Mouse (Mus musculus): ENCODE results near the gene Ankrd33b. TPM values are rescaled to one million over a fixed set of nuclear protein-coding genes. Genes with fewer than 3 reads are reported as not detected.

Gene Ankrd33b
- polyA plus RNA-seq, 2 experiments: 0.52 to 0.59 TPM

DNA sequence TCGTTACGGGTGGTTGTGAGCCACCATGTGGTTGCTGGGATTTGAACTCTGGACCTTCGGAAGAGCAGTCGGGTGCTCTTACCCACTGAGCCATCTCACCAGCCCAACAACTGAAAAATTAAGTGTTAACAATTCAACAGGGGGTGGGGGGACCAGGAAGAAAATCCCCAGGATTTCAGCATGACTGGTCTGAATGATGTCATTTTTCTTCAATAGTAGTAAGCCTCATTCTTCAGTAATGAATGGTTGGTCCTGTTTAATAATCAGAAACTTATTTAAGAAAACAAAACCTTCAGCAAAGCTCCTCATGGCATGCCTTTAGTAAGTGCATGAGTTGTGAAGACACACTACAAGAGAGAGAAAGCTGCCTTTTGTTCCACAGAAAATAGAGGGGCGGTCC lies 32.7 kb downstream of the Ankrd33b start:
- WGBS: 94% methylated on average over 5 of the region's 5 CpGs
- Histone ChIP-seq H3K4me1 (ENCODE audit: control insufficient read depth, insufficient read depth, low read length) (no peaks in the 10 kb centered on the region), H3K4me3 (replicated peaks; ENCODE audit: low read length) (no peak overlapping the region), H3K9ac (ENCODE audit: low read depth, low read length, severe bottlenecking) (no peak overlapping the region), H3K9me3 (ENCODE audit: control insufficient read depth, low read length) (no peaks in the 10 kb centered on the region), H3K4me2 (replicated peaks; ENCODE audit: low read depth, low read length, severe bottlenecking) (no peak overlapping the region), H3K36me3 (ENCODE audit: control insufficient read depth, insufficient read depth, low read length) (no peaks in the 10 kb centered on the region), H3K27ac (replicated peaks; ENCODE audit: low read depth, low read length) (no peak overlapping the region), H3K27me3 (ENCODE audit: control insufficient read depth, insufficient read depth, low read length) (no peaks in the 10 kb centered on the region)
- no peak for TF ChIP-seq POLR2A (IDR thresholded peaks at IDR 0.05; ENCODE audit: borderline replicate concordance, extremely low read depth, insufficient read depth, insufficient read length)
- no peak for DNase-seq (ENCODE audit: low spot score)
- ATAC-seq (ENCODE audit: low FRiP score, low read depth): no peak

DNA sequence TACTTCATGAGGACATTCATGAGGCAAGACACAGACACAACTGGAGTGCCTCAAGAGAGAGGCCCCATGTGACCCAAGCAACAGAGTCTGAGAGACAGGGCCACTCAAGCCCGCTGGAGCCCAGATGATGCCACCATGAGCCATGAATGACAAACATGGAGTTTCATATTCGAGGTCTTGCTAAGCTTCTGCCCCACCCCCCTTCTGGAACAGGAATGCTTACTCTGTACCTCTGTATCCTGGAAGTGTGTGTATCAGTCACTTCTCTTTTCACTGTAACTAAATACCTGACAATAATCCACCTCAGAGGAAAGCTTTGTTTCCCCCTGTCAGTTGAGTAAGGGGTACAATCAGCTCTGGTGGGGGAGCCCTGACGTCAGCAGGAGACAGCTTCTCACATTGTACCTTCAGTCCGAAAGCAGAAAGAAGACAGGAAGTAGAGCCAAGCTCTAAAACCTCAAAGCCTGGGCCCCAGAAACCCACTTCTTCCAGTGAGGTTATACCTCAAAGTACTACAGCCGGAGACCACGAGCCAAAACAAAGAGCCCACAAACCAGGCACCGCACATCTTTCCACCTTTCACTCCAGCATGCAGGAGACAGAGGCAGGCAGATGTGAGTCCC lies 34.9 kb downstream of the Ankrd33b start:
- ATAC-seq (ENCODE audit: low FRiP score, low read depth): no peak
- H3K27ac ChIP-seq (replicated peaks; ENCODE audit: low read depth, low read length): no peak overlapping the region
- no peak for DNase-seq (ENCODE audit: low spot score)
- WGBS: 86% methylated on average over 7 of the region's 7 CpGs
- no peaks in the 10 kb centered on the region for H3K27me3 ChIP-seq (ENCODE audit: control insufficient read depth, insufficient read depth, low read length)
- no peak overlapping the region for H3K4me3 ChIP-seq (replicated peaks; ENCODE audit: low read length)
- no peak overlapping the region for H3K4me2 ChIP-seq (replicated peaks; ENCODE audit: low read depth, low read length, severe bottlenecking)
- no peaks in the 10 kb centered on the region for H3K36me3 ChIP-seq (ENCODE audit: control insufficient read depth, insufficient read depth, low read length)
- TF ChIP-seq POLR2A (IDR thresholded peaks at IDR 0.05; ENCODE audit: borderline replicate concordance, extremely low read depth, insufficient read depth, insufficient read length): no peak
- no peak overlapping the region for H3K9ac ChIP-seq (ENCODE audit: low read depth, low read length, severe bottlenecking)
- no peaks in the 10 kb centered on the region for H3K4me1 ChIP-seq (ENCODE audit: control insufficient read depth, insufficient read depth, low read length)
- no peaks in the 10 kb centered on the region for H3K9me3 ChIP-seq (ENCODE audit: control insufficient read depth, low read length)

DNA sequence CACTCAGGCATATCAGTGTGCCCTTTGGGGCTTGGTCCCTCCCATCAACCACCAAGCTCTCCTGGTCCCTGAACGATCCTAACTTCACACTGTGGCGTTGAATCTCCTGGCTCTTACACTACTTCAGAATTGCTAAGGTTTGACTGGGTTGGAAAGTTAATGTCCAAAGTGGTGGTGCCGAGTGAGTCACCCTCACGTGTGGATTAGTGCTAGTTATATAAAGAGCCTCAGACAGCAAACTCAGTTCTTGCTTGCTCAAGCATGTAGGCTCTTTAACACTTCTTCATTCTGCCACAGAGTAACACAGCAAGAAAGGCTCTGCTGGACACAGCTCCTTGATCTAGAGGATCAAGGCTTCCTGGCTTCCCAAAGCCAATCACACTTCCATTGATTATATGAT lies 35.8 kb downstream of the Ankrd33b start:
- DNase-seq (ENCODE audit: low spot score): no peak
- H3K4me2 ChIP-seq (replicated peaks; ENCODE audit: low read depth, low read length, severe bottlenecking): no peak overlapping the region
- no peak for ATAC-seq (ENCODE audit: low FRiP score, low read depth)
- H3K9me3 ChIP-seq (ENCODE audit: control insufficient read depth, low read length): no peaks in the 10 kb centered on the region
- no peak overlapping the region for H3K4me3 ChIP-seq (replicated peaks; ENCODE audit: low read length)
- no peak for TF ChIP-seq POLR2A (IDR thresholded peaks at IDR 0.05; ENCODE audit: borderline replicate concordance, extremely low read depth, insufficient read depth, insufficient read length)
- H3K9ac ChIP-seq (ENCODE audit: low read depth, low read length, severe bottlenecking): no peak overlapping the region
- H3K27me3 ChIP-seq (ENCODE audit: control insufficient read depth, insufficient read depth, low read length): no peaks in the 10 kb centered on the region
- no peak overlapping the region for H3K27ac ChIP-seq (replicated peaks; ENCODE audit: low read depth, low read length)
- H3K4me1 ChIP-seq (ENCODE audit: control insufficient read depth, insufficient read depth, low read length): no peaks in the 10 kb centered on the region
- 71% methylated on average over 4 of the region's 4 CpGs for WGBS
- H3K36me3 ChIP-seq (ENCODE audit: control insufficient read depth, insufficient read depth, low read length): no peaks in the 10 kb centered on the region

DNA sequence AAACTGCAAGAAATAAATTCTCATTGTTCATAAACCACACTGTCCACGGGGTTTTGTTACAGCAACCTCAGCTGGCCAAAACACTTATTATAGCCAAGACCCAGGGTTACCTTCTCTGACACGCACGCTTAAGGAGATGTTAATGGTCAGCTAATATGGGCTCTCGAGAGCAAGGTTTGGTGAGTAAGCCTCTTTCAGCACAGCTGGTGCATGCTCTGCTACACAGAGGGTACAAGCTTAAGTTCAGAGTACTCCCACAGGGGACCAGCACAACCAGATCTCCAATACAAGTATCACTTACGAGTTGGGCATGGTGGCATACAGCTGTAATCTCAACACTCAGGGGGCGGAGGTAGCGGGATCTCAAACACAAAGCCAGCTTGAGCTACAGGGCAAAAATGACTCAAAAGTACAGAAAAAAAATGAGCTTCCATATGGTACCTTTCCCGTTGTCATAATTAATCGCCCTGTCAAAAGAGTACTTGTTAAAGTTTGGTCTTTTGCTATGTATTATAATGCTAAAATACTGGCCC lies 39.4 kb downstream of the Ankrd33b start:
- TF ChIP-seq POLR2A (IDR thresholded peaks at IDR 0.05; ENCODE audit: borderline replicate concordance, extremely low read depth, insufficient read depth, insufficient read length): no peak
- ATAC-seq (ENCODE audit: low FRiP score, low read depth) (no peak), DNase-seq (ENCODE audit: low spot score) (no peak)
- Histone ChIP-seq H3K9ac (ENCODE audit: low read depth, low read length, severe bottlenecking) (no peak overlapping the region), H3K27ac (replicated peaks; ENCODE audit: low read depth, low read length) (no peak overlapping the region), H3K4me2 (replicated peaks; ENCODE audit: low read depth, low read length, severe bottlenecking) (no peak overlapping the region), H3K9me3 (ENCODE audit: control insufficient read depth, low read length) (no peaks in the 10 kb centered on the region), H3K4me1 (ENCODE audit: control insufficient read depth, insufficient read depth, low read length) (no peaks in the 10 kb centered on the region), H3K27me3 (ENCODE audit: control insufficient read depth, insufficient read depth, low read length) (no peaks in the 10 kb centered on the region), H3K4me3 (replicated peaks; ENCODE audit: low read length) (no peak overlapping the region), H3K36me3 (ENCODE audit: control insufficient read depth, insufficient read depth, low read length) (no peaks in the 10 kb centered on the region)
- WGBS: 82% methylated on average over 9 of the region's 9 CpGs

DNA sequence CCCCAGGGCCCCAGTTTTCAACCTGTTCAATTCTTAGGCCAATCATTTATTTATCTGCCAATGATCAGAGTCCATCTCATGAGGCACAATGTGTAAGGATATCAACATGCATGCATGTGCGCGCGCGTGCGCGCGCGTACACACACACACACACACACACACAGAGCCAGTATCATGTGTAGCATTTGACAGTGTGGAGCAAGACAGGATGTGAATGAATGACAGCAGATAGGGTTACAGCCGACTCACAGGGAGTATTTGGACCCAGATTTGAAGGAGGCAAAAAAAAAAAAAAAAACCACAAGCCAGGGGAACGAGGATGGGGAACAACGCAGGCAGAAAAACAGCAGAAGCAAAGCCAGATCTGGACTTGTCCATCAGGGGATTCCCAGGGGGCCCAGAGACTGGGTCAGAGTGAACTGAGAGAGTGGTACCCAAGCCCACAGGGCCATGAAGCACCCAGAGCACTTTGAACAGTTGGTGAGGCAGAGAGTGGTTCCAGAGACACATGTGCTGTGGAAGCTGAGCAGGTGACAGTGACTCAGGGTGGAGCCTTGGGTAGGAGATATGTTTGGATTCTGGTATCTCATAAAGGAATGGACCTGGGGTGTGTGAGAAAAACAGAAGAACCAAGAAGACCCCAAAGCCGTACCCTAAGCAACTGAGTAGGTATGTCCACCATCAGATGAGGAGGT lies 41.7 kb downstream of the Ankrd33b start:
- 91% methylated on average over 12 of the region's 12 CpGs for WGBS
- H3K36me3 ChIP-seq (ENCODE audit: control insufficient read depth, insufficient read depth, low read length): no peaks in the 10 kb centered on the region
- TF ChIP-seq POLR2A (IDR thresholded peaks at IDR 0.05; ENCODE audit: borderline replicate concordance, extremely low read depth, insufficient read depth, insufficient read length): no peak
- H3K4me1 ChIP-seq (ENCODE audit: control insufficient read depth, insufficient read depth, low read length): no peaks in the 10 kb centered on the region
- H3K9ac ChIP-seq (ENCODE audit: low read depth, low read length, severe bottlenecking): no peak overlapping the region
- ATAC-seq (ENCODE audit: low FRiP score, low read depth): no peak
- no peak for DNase-seq (ENCODE audit: low spot score)
- no peak overlapping the region for H3K27ac ChIP-seq (replicated peaks; ENCODE audit: low read depth, low read length)
- H3K27me3 ChIP-seq (ENCODE audit: control insufficient read depth, insufficient read depth, low read length): no peaks in the 10 kb centered on the region
- no peaks in the 10 kb centered on the region for H3K9me3 ChIP-seq (ENCODE audit: control insufficient read depth, low read length)
- no peak overlapping the region for H3K4me3 ChIP-seq (replicated peaks; ENCODE audit: low read length)
- no peak overlapping the region for H3K4me2 ChIP-seq (replicated peaks; ENCODE audit: low read depth, low read length, severe bottlenecking)
